Mouse (Mus musculus): ENCODE measurements around the gene Mettl6.

The Mettl6 gene

DNA sequence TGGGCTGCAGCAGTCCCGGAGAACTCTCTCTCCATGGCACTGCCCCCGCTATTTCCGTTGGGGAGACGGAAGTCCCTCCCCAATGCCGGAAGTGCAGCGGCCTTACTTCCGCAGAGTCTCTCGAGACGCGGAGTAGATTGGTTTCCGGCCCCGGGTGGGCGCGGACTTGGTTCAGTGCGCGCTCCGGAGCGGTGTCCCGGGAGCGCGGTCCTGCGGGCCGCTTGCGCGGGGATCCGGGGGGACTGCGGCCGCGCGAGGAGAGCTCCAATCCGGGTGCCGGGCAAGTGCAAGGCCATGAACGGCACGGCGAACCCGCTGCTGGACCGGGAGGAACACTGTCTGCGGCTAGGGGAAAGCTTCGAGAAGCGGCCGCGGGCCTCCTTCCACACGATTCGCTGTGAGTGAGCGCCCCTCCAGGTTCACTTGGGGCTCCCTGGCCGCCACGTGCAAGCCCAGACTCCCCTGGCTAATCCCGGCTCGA lies at the start of gene Mettl6:
Gene Mettl6 (minus strand): TSS at position 66 of the 481 bp plus-strand sequence.
- peak; percentile 88 for DNase-seq (ENCODE audit: low spot score)

DNA sequence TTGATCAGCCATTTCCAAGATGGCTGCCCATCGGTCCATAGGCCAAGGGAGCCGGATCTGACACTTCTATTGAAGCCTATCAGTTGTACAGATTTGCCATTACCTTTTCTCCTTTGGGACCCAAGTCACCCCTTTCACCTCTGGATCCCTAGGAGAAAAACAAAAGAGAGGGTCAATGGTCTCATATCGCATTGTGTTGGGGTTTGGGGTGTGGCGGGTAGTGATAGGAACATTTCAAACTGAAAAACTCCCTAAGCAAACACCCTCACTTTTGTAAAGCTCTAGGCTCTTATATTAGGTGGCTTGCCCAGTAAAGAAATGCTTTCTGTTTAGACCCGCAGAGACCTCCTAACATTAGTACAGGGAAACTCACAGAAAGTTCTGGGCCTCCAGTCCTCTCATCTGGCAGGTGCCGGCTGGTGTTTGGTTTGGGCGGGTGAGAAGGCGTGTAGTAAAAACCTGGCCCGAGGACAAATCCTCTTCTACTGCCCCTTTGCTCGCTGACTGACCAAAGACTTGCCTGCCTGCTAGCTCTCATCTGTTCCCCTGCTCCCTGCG lies 49.1 kb upstream of the Mettl6 start:
- DNase-seq (ENCODE audit: low spot score), result no peak

DNA sequence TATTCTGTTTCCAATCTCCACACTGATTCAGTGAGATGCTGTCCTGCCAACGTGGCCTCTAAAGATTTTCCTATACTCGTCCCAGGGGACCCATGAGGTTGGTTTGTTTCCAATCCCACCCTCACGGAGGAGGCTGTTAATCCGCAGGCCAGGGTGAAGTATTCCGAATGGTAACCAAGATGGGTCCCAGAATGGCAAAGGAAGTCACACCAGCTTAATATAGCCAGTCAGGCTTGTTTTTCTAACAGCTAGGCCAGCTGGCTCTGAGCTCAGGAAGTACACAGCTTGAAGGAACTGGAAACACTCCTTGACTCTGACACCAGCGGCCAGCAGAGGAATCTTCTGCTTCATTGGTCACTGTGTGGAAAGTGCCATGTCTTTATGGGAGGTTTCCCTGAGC lies 42.5 kb upstream of the Mettl6 start:
- no peak for DNase-seq (ENCODE audit: low spot score)

DNA sequence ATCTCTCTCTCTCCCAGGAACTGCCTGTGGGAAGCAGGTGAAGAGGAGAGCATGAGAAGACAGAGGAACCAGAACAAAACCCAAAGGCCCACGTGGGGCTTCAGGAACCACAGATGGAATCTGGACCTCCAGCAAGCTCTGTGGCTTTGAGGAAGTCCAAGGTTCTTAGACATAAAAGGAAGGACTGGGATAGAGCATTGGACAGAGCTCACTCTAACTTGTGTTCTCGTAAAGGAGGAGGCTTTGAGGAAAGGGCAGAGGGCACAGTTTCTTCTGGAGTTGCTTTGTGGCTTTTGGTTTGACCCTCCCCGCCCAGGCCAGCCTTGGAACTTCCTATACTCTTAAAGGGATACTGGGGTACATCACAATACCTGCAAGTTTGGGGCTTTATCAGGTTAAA lies 37.8 kb upstream of the Mettl6 start:
- no peak for DNase-seq (ENCODE audit: low spot score)

DNA sequence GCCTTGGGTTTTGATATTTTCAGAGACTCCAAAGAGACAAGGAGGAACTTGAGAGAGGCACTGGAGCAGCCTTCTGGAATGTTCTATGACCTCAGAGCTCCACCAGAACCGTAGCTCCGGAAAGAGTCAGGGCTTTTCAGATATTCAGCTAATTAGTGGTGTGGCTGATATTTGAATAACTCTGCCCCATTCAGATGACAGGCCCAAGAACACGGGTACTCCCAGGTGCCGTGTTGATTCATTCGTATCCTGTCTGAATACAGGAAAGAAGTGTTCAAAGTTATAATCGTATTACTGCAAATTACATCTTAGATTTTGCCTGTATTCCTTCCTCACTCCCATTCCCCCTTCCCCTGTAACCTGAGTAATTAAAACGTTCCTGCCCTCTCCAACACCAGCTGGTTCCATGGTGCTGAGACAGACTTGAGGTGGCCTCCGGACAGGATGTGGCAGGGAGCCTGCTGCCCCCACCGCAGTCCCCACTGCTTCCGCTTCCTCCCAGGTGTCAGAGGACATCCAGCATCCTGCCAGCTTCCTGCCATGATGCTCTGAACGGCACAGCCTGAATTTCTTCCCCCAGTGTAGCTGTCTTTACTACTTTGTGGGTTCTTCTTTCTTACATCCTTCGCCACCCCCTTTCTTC lies 36.8 kb upstream of the Mettl6 start:
- DNase-seq (ENCODE audit: low spot score), result no peak

DNA sequence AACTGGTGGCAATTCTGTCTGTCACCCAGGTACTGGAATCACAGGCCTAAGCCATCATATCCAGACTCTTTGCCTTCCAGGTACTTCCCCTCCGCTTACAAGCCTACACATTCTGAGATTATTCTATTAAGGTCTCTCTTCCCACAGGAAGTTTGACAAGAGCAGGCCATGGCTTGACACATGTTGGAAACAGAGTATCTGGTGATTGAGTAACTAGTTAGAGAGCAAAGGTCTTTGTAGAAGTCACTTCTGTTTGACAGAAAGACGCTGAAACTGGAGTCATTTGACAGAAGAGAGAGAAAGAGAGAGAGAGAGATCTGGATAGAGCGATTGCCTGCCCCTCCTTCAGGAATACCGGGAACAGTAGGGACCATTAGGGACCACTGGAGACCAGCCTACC lies 36.0 kb upstream of the Mettl6 start:
- no peak for DNase-seq (ENCODE audit: low spot score)

DNA sequence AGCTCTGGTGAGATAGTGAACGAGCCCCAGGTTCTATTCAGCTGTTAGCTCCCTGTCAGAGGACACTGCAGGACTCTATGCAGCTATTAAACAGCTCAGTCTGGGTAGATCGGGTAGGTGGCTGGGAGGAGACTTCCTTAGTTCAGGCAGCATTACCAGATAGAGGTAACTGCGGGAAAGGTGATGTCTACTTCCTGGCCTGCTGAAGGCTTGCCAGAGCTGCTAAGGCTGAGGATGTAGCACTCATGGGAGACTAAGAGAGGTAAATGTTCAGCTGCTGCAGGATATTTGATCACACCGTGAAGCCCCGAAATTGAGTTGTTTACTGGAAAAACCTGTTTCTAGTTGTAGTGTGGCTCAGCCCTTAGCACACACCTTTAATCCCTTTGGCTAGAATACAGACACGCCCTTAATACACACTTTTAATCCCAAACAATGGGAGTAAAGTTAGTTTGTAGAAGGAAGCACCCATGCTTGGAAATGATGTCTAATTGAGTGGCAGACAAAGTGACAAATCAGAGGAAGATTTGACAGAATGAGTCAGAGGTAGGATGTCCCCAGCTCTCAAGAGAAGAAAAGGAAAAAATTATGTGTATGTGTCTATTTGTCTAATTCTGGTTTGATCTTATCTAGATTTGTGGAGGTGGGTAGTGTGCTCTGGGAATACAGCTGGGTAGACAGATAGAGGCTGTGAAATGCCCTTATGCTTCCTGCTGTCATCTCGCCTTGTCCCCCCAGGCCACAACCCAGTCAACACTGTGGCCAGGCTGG lies 30.4 kb upstream of the Mettl6 start:
- no peak for DNase-seq (ENCODE audit: low spot score)

DNA sequence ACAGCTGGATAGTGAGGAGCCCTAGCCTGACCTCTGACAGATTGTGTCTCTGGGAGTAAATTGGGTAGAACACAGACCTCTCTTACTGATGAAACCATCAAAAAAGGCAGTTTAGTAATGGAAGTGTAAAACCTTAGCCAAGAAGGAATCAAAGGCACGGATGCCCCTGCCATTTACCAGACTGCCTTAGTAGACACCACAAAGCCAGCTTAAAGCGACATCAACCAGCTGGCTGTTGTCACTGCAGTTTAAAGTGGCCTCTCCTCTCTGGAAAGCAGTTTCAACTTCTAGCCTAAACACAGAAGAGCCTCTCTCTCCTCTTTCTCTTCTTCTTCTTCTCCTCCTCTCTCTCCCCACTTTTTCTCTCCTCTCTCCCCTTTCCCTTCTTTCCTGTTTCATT lies 26.5 kb upstream of the Mettl6 start:
- no peak for DNase-seq (ENCODE audit: low spot score)

DNA sequence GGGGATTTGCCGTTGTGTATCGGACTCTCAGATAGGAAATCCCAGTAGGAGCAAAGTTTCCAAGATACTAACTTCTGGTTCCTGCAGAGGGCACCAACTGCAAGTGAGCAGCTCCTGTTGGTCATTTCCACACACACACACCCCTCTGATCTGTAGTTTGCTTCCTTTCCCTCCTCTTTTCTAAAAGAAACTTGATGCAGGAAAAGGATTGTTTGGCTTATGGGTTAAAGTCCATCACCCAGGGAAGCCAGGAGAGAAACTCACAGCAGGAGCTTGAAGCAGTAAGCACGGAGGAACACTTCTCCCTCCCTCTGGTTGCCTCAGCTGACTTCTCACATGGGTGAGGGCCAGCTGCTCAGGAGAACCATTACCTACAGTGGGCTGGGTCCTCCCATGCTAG lies 24.3 kb upstream of the Mettl6 start:
- peak; percentile 4 for DNase-seq (ENCODE audit: low spot score)

DNA sequence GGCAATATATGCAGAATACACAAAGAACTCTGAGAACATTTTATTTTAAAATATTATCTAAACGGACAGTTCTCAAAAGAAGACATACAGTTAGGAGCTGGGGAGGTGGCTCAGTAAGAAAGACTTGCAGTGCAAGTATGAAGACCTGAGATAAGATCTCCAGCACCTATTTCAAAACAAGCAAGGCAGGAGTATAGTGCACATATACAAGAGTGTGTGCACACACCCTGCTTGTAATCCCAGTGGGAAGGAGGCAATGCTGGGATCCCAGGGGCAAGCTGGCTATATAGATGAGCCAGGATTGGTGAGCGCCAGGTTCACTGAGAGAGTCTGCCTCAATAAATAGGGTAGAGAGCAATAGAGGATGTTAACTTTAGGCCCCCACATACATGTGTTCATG lies 21.1 kb upstream of the Mettl6 start:
- DNase-seq (ENCODE audit: low spot score), result no peak

DNA sequence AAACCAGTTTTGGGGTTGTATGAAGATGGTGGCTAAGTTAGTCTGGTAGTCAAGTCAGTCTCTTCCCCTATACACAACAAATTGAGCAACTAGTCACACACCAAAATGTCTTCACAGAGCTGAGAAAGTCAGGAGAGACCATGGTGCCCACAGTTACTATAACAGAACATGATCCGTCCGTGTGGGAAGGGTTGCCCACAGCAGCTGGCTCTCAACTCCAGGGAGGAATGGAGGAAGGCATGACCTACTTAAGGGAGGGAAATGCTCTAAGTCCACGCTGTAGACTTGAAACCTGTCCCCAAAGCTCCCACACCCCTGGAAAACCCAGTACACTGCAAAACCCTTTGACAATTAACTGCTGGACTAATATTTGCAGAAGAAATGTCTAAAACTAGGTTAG lies 15.5 kb upstream of the Mettl6 start:
- DNase-seq (ENCODE audit: low spot score), result no peak

DNA sequence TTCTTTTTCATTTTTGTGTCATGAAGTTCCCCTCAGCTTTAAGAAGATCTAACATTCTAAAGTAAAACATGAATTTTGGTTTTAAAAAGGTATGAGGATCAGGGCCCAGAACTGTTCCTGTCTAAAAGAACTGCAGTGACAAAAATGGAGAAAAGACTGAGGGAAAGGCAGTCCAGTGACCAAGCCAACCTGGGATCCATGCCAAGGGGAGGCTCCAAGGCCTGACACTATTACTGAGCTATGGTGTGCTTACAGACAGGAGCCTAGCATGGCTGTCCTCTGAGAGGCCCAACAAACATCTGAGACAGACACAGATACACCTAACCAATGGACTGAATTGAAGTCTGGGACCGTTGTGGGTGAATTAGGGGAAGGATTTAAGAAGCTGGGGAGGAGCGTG lies 15.1 kb upstream of the Mettl6 start:
- no peak for DNase-seq (ENCODE audit: low spot score)

DNA sequence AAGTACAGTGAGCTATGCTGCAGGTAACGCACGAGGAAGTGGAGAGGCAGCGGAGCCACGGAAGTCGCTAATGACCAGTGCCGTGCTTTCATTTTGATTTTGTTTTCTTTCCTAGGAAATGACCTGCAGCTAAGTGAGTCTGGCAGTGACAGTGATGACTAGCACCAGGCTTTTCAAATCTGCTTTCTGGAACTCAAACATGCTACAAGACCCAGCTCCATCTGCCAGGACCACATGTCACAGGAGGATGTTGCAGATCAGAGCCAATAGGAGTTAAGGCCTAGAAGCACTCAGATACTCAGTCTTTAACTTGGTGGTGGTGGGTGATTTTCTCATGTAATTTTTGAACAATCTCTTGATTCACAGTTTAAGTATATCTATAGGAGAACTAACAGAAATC lies 11.6 kb upstream of the Mettl6 start:
- DNase-seq (ENCODE audit: low spot score), result no peak

DNA sequence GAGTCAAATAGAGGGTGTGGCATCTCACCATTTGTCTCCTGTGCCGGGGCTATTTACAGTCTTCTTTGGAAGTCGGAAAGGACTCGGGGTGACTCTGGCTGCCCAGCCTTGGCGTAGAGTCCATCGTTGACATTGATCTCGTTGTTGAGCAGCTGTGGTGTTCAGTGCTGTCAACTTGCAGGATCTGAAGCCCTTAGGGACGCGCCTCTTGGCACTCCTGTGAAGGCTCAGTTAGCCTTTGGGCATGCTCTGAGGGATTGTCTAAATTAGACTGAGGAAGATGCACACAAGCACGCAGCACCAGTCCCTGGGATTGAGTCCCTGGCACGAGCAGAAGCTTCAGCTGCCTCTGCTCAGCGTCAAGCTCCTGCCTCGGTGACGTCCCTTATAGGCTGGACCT lies 8.6 kb upstream of the Mettl6 start:
- DNase-seq (ENCODE audit: low spot score), result no peak

DNA sequence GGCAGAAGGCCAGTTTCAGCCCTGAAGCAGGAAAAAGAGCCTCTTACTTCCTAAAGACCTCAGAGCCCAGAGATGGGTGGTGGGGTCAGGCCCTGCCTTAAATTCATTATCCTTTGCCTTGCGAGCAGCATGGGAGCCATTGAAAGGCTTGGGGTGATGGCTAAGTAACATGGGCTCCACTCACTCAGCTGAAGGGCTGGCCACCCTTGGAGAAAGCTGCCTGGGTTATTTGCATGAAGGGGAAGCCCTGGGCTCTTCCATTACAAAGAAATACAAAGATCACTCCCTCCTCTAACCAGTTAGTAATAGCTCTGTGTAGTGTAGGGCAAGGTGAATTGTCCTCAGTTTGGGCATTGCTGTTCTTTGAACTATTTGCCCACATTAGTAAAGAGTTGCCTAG lies 4.7 kb upstream of the Mettl6 start:
- DNase-seq (ENCODE audit: low spot score), result no peak

DNA sequence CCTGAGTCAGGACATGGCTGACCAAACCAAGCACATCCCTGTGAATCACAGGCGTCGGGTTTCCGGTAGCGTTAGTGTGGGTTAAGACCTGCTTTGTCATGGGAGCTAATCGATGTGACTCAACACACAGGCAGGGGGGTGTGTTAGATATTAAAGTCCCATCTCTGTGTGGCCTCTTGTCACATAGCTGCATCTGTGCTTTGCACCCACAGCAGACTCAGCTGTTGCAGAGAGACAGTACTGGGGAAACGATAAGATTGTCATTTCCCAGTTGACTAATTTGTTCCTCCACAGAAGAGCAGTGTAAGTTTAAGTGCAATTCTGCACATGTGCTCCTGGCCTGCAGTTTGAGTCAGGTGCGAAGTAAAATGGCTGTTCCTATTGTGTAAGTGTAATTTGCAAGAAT lies 1.4 kb upstream of the Mettl6 start:
- peak; percentile 22 for DNase-seq (ENCODE audit: low spot score)

DNA sequence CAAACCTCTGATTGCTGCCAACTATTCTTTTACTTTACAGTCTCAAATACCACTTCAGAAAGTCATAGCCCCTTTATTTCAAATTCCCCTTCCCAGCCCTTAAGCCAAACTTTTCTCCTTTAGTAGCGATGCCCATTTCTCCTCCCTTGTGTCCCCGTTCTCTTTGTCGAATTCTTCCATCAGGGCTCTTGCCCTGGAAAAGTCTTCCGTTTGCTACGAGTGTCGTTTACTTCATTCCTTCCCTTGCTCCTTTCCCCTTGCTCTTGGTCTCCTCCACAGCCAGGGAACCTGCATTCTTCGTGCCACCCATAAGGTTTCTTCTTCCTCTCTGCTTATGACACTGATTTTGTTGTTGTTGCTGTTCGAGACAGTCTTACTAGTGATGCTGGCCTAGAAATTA lies 698 bp upstream of the Mettl6 start:
- DNase-seq (ENCODE audit: low spot score), result no peak

DNA sequence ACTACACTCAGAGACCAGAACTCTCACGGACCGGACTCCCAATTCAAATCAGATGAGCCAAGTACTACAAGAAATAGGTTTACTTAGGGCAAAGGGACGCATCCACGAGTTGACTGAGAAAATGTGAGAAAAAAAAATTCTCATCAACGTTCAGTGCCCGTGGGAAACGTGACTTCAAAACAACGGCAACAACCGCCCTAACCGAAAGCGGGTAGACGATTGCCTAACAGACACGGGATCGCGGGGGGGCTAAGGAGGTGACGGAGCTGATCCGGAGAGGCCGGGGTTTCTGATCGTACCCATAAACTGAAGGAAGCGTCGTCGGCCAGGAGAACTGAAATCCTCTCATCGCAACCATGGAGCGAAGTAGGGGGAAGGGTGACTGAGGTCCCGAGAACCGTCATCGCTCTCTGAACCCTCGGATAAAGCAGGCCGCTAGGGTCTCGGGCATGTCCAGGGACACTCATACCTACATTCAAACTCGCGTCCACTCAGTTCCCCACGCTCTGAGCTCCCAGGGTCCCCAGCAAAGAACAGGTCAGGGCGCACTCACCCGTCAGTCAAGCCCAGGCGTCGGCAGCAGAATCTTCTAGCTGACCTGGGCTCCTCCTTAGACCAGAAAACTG lies 378 bp downstream of the Mettl6 start, which contains the start of gene Eaf1:
Gene Eaf1 (plus strand): TSS at position 51 of the 626 bp plus-strand sequence.
- DNase-seq (ENCODE audit: low spot score), result no peak

DNA sequence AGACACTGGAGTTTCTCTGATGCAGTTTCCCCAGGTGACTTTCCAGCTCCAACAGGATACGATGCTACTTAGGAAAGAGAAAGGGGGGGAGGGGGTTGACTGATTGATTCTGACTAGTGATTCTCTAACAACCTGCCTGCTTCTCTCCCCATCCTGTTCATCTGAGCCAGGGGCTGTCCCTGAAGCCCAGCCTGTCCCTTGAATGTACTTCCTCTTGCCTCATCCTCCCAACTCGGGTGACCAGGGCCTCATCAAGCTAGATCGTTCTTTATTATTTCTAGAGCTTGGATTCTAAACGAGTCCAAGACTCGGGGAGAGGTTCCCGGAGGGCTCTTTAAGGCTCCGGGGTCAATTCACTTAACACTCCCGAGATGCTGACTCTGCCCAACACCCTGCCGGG lies 939 bp downstream of the Mettl6 start:
- DNase-seq (ENCODE audit: low spot score), result no peak

DNA sequence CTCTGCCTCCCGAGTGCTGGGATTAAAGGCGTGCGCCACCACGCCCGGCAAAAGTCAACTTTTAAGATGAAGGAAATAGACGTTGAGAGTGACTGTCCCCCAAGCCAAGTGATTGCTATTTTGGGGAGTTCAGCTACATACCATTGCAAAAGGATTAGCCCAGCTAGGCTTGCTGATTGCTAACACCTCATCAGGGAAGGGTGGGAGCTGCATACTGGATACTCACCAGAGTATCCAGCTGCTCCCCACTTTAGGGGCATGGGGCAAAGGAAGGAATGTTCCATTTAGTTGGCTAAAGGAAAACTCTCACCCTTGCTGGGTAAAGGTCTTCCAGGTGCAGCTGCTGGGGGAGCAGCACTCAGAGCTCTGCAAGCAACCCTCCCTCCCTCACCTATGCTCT lies 6.8 kb downstream of the Mettl6 start:
- DNase-seq (ENCODE audit: low spot score), result no peak

DNA sequence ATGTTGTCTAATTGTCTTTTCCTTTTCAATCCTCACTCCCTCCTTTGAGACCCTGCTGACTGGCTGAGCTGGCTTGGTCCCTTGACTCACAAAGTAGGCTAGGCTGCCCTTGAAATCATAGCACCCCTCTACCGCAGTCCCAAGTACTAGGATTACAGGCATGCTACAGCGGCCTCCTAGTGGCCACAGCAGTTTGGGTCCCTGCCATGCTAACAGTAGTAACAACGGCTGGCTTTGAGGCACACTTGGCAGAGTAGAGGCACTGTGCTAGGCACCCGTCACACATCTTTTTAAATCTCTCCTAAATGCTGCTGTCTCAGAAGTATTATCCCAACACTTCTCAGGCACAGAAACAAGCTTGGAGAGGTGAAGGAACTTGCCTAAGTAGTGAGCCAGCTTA lies 8.4 kb downstream of the Mettl6 start:
- DNase-seq (ENCODE audit: low spot score), result no peak

DNA sequence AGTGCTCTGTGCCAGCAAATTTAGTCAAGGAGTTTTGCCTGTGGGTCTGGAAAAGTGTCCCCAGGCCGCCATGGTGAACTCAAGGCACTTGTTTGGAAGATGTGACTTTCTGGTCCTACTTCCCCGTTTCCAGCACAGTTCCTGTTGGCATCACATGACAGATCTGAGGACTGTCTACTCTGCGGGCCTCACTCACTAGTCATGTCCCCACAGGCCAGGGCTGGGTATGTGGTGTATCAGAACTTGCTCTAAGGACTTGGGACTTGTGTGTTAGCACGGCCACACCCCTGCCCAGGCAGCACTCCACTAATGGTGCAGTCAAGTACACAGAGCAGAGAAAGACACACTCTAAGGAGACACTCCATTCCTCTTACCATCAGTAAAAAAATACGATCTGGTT lies 12.4 kb downstream of the Mettl6 start:
- no peak for DNase-seq (ENCODE audit: low spot score)

DNA sequence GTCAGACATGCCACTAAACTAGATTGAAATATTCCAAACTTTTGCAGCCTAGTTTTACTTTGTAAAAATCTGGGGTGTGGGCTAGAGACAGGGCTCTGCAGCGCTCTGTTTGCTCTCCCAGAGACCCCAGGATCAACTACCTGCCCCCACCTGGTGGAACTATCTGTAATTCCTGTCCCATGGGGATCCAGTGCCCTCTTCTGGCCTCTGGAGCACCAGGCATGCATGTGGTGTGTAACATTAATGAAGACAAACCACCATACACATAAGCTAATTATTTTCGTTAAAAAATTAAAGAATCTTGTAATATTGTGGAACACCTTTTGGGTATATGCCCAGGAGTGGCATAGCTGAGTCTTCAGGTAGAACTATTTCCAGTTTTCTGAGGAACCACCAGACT lies 21.5 kb downstream of the Mettl6 start:
- no peak for DNase-seq (ENCODE audit: low spot score)

All from retina, embryonic 14.5 days (tissue).